Mouse (Mus musculus): ENCODE results near the gene Lipc.
A peak's percentile ranks its signal among the peaks of the same experiment; 100 is the strongest.

Gene Lipc

GRCm38 (mm10) chr9:70914659-70915355 lies 37.2 kb downstream of the Lipc start:
- no peak for DNase-seq (ENCODE audit: low spot score)

GRCm38 (mm10) chr9:70911163-70911562 lies 40.9 kb downstream of the Lipc start:
- DNase-seq (ENCODE audit: low spot score) = no peak

- DNase-seq (ENCODE audit: low spot score) = no peak
Observed at GRCm38 (mm10) chr9:70910351-70910750, 41.7 kb downstream of the Lipc start.

GRCm38 (mm10) chr9:70902821-70903730 lies 49.0 kb downstream of the Lipc start:
- DNase-seq (ENCODE audit: low spot score) = no peak

- no peak for DNase-seq (ENCODE audit: low spot score)
Observed at GRCm38 (mm10) chr9:70894201-70894600, 57.8 kb downstream of the Lipc start.

- DNase-seq (ENCODE audit: low spot score) = no peak
Observed at GRCm38 (mm10) chr9:70893526-70893925, 58.5 kb downstream of the Lipc start.

- no peak for DNase-seq (ENCODE audit: low spot score)
Observed at GRCm38 (mm10) chr9:70892627-70893026, 59.4 kb downstream of the Lipc start.

- DNase-seq (ENCODE audit: low spot score) = peak; percentile 52
Observed at GRCm38 (mm10) chr9:70891431-70892133, 60.4 kb downstream of the Lipc start.

GRCm38 (mm10) chr9:70890736-70891135 lies 61.3 kb downstream of the Lipc start:
- no peak for DNase-seq (ENCODE audit: low spot score)

GRCm38 (mm10) chr9:70888969-70889368 lies 63.1 kb downstream of the Lipc start:
- DNase-seq (ENCODE audit: low spot score) = no peak

- DNase-seq (ENCODE audit: low spot score) = no peak
Observed at GRCm38 (mm10) chr9:70888556-70888955, 63.5 kb downstream of the Lipc start.

GRCm38 (mm10) chr9:70881982-70882381 lies 70.0 kb downstream of the Lipc start:
- DNase-seq (ENCODE audit: low spot score) = no peak

GRCm38 (mm10) chr9:70878823-70879222 lies 73.2 kb downstream of the Lipc start:
- DNase-seq (ENCODE audit: low spot score) = no peak

- DNase-seq (ENCODE audit: low spot score) = no peak
Observed at GRCm38 (mm10) chr9:70878157-70878556, 73.9 kb downstream of the Lipc start.

GRCm38 (mm10) chr9:70875490-70875889 lies 76.5 kb downstream of the Lipc start:
- DNase-seq (ENCODE audit: low spot score) = no peak

- DNase-seq (ENCODE audit: low spot score) = no peak
Observed at GRCm38 (mm10) chr9:70875059-70875458, 77.0 kb downstream of the Lipc start.

GRCm38 (mm10) chr9:70872675-70873074 lies 79.4 kb downstream of the Lipc start:
- DNase-seq (ENCODE audit: low spot score) = no peak

GRCm38 (mm10) chr9:70870326-70870725 lies 81.7 kb downstream of the Lipc start:
- DNase-seq (ENCODE audit: low spot score) = no peak

- no peak for DNase-seq (ENCODE audit: low spot score)
Observed at GRCm38 (mm10) chr9:70869169-70869873, 82.7 kb downstream of the Lipc start.

GRCm38 (mm10) chr9:70867381-70867780 lies 84.6 kb downstream of the Lipc start:
- DNase-seq (ENCODE audit: low spot score) = no peak

- DNase-seq (ENCODE audit: low spot score) = no peak
Observed at GRCm38 (mm10) chr9:70864039-70864438, 88.0 kb downstream of the Lipc start.

GRCm38 (mm10) chr9:70863299-70863698 lies 88.7 kb downstream of the Lipc start:
- peak; percentile 57 for DNase-seq (ENCODE audit: low spot score)
